Mouse (Mus musculus) spleen, adult 2 months (tissue): Measurements from ENCODE around the gene Pgghg.

Experiments used
- CTCF ChIP-seq: fragments of 200-500 bp; IDR thresholded peaks from 2 replicates; pipeline ENCODE4 v1.5.1; 2011; ENCODE audit warnings: mild to moderate bottlenecking, inconsistent platforms; ENCODE audit not compliant: insufficient read depth, insufficient read length, insufficient replicate concordance; ENCODE audit errors: extremely low read depth
- POLR2A ChIP-seq: fragments of 200-500 bp; IDR thresholded peaks from 2 replicates; pipeline ENCODE4 v1.6.1; 2011; ENCODE audit warnings: low read depth, low read length, inconsistent platforms

DNA sequence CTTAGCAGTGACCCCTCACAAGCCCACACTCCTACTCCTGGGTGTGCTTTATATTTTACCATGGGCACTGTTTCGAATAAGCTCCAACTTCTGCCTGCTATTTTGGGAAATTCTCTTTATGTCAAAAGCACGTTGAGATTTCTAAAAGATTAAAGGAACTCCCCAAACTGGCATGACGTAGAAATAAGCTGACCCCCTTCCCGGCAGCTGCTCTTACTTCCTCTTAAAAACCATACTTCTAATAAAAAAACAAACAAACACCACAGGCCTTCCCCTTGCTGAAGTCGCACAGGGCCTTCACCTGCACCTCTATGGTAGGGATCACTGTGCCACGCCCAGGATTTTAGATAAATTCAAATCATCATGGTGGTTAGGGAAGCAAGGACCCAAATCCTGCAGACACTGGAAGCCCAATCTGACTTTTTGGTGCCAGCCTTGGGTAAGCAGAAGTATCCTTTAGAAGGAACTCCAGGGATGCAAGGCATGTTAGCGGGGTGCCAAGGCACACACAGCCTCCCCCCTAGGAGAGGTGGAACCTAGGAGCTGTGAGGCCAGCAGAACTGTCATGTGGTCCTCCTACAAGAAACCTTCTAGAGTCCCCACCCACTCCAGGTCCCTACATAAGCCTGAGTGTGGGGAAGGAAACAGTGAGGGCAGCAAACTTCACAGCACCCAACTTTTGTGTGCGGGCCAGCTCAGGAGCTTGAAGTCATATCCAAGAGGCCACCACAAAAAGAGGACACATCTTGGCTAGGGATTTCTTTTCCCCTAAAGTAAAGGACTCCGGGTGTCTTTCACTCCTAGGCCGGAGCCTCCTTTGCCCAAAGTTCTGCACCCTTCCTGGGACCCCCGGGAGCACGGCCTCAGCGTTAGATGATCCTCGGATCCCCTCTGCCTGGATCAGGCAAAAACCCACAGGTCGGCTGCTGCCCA, 12.9 kb downstream of the Pgghg start:
- TF ChIP-seq POLR2A, result no peak; the same call in 1 of the 2 replicates
- TF ChIP-seq CTCF, result no peak
